Mouse (Mus musculus) liver (tissue): ENCODE data around the gene Lmnb2.

ENCODE experiments used
- DNase-seq: peaks from one replicate; pipeline ENCODE4 v3.0.0-alpha.2; 2020; ENCODE audit warnings: mixed read lengths

Lmnb2 gene

DNA sequence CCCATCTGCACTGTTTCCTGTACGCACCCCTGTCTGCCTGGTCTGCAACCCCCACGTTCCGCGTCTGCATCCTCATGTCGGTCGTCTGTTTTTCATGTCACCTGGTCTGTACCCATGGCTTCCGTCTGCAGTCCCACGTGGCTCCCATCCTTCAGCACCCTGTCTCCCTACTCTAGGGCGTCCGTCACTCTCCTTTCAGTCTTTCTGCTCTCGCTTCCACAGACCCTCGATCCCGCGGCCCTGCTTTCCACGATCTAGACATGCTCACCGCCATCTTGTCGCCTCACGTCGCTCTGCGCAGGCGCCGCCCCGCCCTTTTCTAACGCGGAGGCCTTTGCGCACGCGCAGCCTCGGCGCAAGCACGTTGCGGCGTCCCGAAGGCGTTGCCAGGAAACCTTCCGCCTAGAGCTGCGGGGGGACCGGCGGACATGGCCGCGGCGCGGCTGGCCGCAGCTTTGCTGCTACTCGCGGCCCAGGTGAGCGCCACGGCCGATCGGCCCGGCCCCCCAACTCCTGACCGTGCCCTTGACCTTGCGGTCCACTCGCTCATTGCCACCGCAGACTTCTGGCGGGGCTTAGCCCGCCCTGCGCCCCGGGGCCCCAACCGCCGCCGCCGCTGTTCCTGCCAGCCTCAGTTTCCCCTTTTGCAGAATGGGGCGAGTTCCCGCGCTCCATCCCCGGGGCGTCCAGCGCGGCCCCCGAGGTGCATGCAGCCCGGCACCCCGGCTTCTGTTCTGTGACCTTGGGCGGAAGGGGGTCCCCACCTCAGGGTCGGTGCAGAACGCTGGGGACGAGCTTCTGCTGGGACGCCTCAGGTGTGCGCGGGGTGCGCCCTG, 62.9 kb downstream of the Lmnb2 start, which contains the start of the genes Lsm7 and Sppl2b:
TSS of gene Lsm7 (minus strand) at position 297 of the 836 bp plus-strand sequence.
TSS of gene Sppl2b (plus strand) at position 363 of the 836 bp plus-strand sequence.
- DNase-seq, result peak; percentile 97
